Mouse (Mus musculus): ENCODE measurements around the gene Nphs2. TPM values are rescaled to one million over a fixed set of nuclear protein-coding genes. Genes with fewer than 3 reads are reported as not detected.

The Nphs2 gene
- polyA plus RNA-seq, 1 experiment = not detected

DNA sequence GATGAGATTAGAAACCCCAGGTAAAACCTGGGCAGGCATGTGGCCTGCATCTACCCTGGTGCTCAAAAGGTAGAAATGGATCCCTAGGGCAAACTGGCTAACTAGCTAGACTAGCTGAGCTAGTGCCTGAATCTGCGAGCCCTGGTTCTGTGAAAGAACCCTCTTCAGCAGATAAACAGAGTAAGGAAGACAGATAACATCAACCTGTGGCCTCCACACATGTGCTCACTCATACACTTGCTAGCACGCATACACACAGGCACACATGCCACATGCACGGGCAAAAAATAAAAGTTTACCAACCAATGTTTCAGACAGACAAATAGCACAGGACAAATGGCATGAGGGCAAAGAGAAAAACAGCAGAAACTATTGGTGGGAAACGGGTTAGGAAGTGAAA is 39.9 kb downstream of the Nphs2 start:
- H3K27me3 ChIP-seq (ENCODE audit: control insufficient read depth, insufficient read depth, low read length) = 0 out of 2 replicates have a peak, but pooled peaks cover 2% of the 10 kb centered on the region
- no peak for DNase-seq (ENCODE audit: low read depth in 1 of 2, low spot score in 2 of 2)
- H3K27ac ChIP-seq (ENCODE audit: insufficient read depth, low read length) = no peak overlapping the region
- H3K36me3 ChIP-seq (ENCODE audit: control insufficient read depth, insufficient read depth, low read length) = no peaks in the 10 kb centered on the region
- WGBS = 70% methylated on average over 4 of the region's 4 CpGs
- H3K4me3 ChIP-seq (ENCODE audit: extremely low read depth, insufficient read depth, insufficient read length) = no peak overlapping the region
- no peaks in the 10 kb centered on the region for H3K4me1 ChIP-seq (ENCODE audit: control insufficient read depth, insufficient read depth, insufficient read length)
- TF ChIP-seq POLR2A (IDR thresholded peaks at IDR 0.05; ENCODE audit: low read depth, low read length) (no peak), CTCF (IDR thresholded peaks at IDR 0.05; ENCODE audit: extremely low read depth, insufficient read depth, insufficient read length, insufficient replicate concordance) (no peak)

DNA sequence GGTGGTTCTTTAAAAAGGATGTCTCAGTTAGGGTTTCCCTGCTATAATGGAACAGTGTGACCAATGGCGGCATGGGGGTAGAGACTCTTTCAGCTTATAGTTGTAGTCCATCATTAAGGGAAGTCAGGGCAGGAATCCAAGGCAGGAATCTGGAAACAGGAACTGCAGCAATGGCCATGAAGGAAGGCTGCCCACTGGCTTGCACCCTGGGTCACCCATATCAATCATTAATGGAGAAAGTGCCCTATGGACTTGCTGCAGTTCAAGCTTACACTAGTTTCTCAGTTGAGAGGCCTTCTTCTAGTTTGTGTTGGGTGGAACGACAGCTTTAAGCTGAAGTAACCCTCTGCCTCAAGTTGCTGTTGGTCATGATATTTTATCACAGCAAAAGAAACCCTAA is 41.9 kb downstream of the Nphs2 start:
- DNase-seq (ENCODE audit: low read depth in 1 of 2, low spot score in 2 of 2) = no peak
- Histone ChIP-seq H3K27me3 (ENCODE audit: control insufficient read depth, insufficient read depth, low read length) (no peaks in the 10 kb centered on the region), H3K27ac (ENCODE audit: insufficient read depth, low read length) (no peak overlapping the region), H3K4me3 (ENCODE audit: extremely low read depth, insufficient read depth, insufficient read length) (no peak overlapping the region), H3K4me1 (ENCODE audit: control insufficient read depth, insufficient read depth, insufficient read length) (no peaks in the 10 kb centered on the region), H3K36me3 (ENCODE audit: control insufficient read depth, insufficient read depth, low read length) (no peaks in the 10 kb centered on the region)
- TF ChIP-seq POLR2A (IDR thresholded peaks at IDR 0.05; ENCODE audit: low read depth, low read length) (no peak), CTCF (IDR thresholded peaks at IDR 0.05; ENCODE audit: extremely low read depth, insufficient read depth, insufficient read length, insufficient replicate concordance) (no peak)
- 94% methylated on average over 2 of the region's 2 CpGs for WGBS

DNA sequence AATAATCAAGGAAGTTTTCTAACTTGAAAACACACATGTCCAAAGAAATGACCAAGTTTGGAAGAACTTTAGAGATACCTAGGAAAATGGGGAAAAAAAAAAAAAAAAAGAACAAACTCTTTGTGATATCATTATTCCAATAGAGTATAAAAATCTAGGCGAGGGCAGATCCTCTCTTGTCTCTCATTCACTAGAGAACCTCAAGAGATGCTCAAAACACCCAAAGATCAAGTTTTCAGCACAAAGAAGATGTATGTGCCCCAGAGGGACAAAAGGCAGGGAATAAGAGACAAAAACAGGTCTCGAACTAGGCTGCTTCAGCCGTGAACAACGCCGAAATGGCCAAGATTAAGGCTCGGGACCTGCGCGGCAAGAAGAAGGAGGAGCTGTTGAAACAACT is 55.2 kb downstream of the Nphs2 start, which contains the start of gene Gm2000:
TSS of gene Gm2000 (plus strand) at position 301 of the 400 bp plus-strand sequence.
- 89% methylated on average over 8 of the region's 8 CpGs for WGBS
- no peaks in the 10 kb centered on the region for H3K4me1 ChIP-seq (ENCODE audit: control insufficient read depth, insufficient read depth, insufficient read length)
- H3K36me3 ChIP-seq (ENCODE audit: control insufficient read depth, insufficient read depth, low read length) = no peaks in the 10 kb centered on the region
- H3K27ac ChIP-seq (ENCODE audit: insufficient read depth, low read length) = no peak within 1 kb of the TSS
- H3K4me3 ChIP-seq (ENCODE audit: extremely low read depth, insufficient read depth, insufficient read length) = no peak within 1 kb of the TSS
- no peak for DNase-seq (ENCODE audit: low read depth in 1 of 2, low spot score in 2 of 2)
- no peaks in the 10 kb centered on the region for H3K27me3 ChIP-seq (ENCODE audit: control insufficient read depth, insufficient read depth, low read length)
- no peak for TF ChIP-seq POLR2A (IDR thresholded peaks at IDR 0.05; ENCODE audit: low read depth, low read length)

Other genes starting within 250 kb of the Nphs2 start
- 0.02 TPM in 1 of 2 replicates, not detected in the other for gene Fam163a, start 105.7 kb upstream of the Nphs2 start, polyA plus RNA-seq (2012; rRNA removed)
- gene Tdrd5, start 7.1 kb upstream of the Nphs2 start, polyA plus RNA-seq (2012; rRNA removed) = not detected in 2 replicates
- gene Gm2000, start 55.3 kb downstream of the Nphs2 start, polyA plus RNA-seq (2012; rRNA removed) = 27.1 and 33.6 TPM in 2 replicates
- gene Axdnd1, start 110.4 kb downstream of the Nphs2 start, polyA plus RNA-seq (2012; rRNA removed) = not detected in 2 replicates
- gene Soat1, start 163.6 kb downstream of the Nphs2 start, polyA plus RNA-seq (2012; rRNA removed) = 21.3 and 26.0 TPM in 2 replicates
- gene Gm10031, start 213.3 kb downstream of the Nphs2 start, polyA plus RNA-seq (2012; rRNA removed) = 15.4 and 17.3 TPM in 2 replicates
- 8.1 and 11.0 TPM in 2 replicates for gene Abl2, start 248.1 kb downstream of the Nphs2 start, polyA plus RNA-seq (2012; rRNA removed)